Mouse (Mus musculus) liver, adult 2 months (tissue): ENCODE results near the gene Slain2. TPM values are rescaled to one million over a fixed set of nuclear protein-coding genes. Genes with fewer than 3 reads are reported as not detected.
A peak's percentile ranks its signal among the peaks of the same experiment; 100 is the strongest.
"Not testable (repeated sequence)": the region's sequence is repeated elsewhere in the genome, so short reads cannot be mapped to it uniquely, and the experiment has no call there.

ENCODE experiments used
- DNase-seq: peaks from one replicate; pipeline ENCODE4 v3.0.0-alpha.2; 2011; ENCODE audit warnings: low read depth, low spot score; ENCODE audit errors: extremely low read depth
- H3K27ac ChIP-seq: fragments of 200-500 bp; replicated peaks from 2 replicates; pipeline ENCODE4 v1.5.1; 2012; ENCODE audit warnings: low read depth, mild to moderate bottlenecking, control low read depth, inconsistent platforms, low read length; ENCODE audit not compliant: insufficient read depth
- H3K27me3 ChIP-seq: fragments of 200-500 bp; 2 replicates; pipeline ENCODE4 v1.6.1; 2012; ENCODE audit warnings: mild to moderate bottlenecking, moderate library complexity, low read length, inconsistent platforms; ENCODE audit not compliant: control insufficient read depth, insufficient read depth
- H3K36me3 ChIP-seq: fragments of 200-500 bp; 2 replicates; pipeline ENCODE4 v1.6.1; 2012; ENCODE audit warnings: low read length, inconsistent platforms; ENCODE audit not compliant: control insufficient read depth, insufficient read depth
- H3K4me1 ChIP-seq: fragments of 200-500 bp; 2 replicates; pipeline ENCODE4 v1.6.1; 2011; ENCODE audit warnings: low read length; ENCODE audit not compliant: control insufficient read depth, insufficient read depth
- H3K4me3 ChIP-seq: fragments of 200-500 bp; 2 replicates; pipeline ENCODE4 v1.5.1; 2011; ENCODE audit warnings: low read depth, mild to moderate bottlenecking, control low read depth, low read length, moderate library complexity; ENCODE audit not compliant: insufficient read depth
- H3K79me2 ChIP-seq: fragments of 200-500 bp; 2 replicates; pipeline ENCODE4 v1.6.1; 2012; ENCODE audit warnings: inconsistent platforms, mild to moderate bottlenecking, low read length, moderate library complexity; ENCODE audit not compliant: control insufficient read depth, insufficient read depth
- H3K9ac ChIP-seq: fragments of 200-500 bp; 2 replicates; pipeline ENCODE4 v1.6.1; 2012; ENCODE audit warnings: low read depth, mild to moderate bottlenecking, control low read depth, inconsistent platforms, low read length
- CTCF ChIP-seq: fragments of 200-500 bp; IDR thresholded peaks from 2 replicates; pipeline ENCODE4 v1.5.1; 2011; ENCODE audit warnings: low read depth, low read length, control low read depth
- POLR2A ChIP-seq: fragments of 200-500 bp; IDR thresholded peaks from 2 replicates; pipeline ENCODE4 v1.6.1; 2011; ENCODE audit warnings: low read length, control low read depth; ENCODE audit not compliant: insufficient read depth; ENCODE audit errors: extremely low read depth
- WGBS: fragments of 180-500 bp; shearing (Covaris S2); methylation state at CpG from one replicate; pipeline ENCODE4 v1.1.7; 2018; 5-methylcytosine and 5-hydroxymethylcytosine counted together
- polyA plus RNA-seq: library from polyadenylated mRNA; depleted of rRNA; stranded (reverse); fragments of >200 nt; gene quantifications from 2 replicates; pipeline ENCODE4 v1.2.3, GENCODE M21; 2012
- total RNA-seq: library from RNA; depleted of rRNA; stranded (reverse); fragments of >200 nt; gene quantifications from 2 replicates; pipeline ENCODE4 v1.2.3, GENCODE M21; 2014

Slain2 gene
- total and polyA plus RNA-seq, 2 experiments = 10.3 to 14.0 TPM

DNA sequence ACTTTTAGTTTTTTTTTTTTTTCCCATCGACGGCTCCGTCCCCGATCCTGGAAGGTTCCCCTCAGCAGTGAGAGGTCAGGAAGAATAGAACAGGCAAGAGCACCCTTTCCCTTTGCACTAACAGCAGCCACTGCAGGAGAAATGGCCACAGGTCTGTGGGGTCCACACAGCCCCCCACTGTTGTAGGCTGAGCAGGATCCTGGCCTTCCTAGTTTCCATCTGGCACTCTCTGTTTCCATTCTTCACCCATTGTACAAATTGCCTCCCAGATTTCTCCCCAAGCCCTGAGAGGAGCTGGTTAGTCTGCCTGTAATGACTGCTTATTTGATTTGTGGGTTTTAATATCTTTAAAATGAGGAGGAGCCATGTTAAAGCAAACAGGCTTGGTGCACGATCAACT is 89.9 kb downstream of the Slain2 start:
- TF ChIP-seq CTCF (no peak), POLR2A (no peak)
- DNase-seq = no peak
- Histone ChIP-seq H3K36me3 (no peaks in the 10 kb centered on the region), H3K79me2 (no peaks in the 10 kb centered on the region), H3K27me3 (peaks cover 12% of the 10 kb centered on the region), H3K27ac (no peak overlapping the region), H3K4me3 (no peak overlapping the region), H3K9ac (no peak overlapping the region), H3K4me1 (0 out of 2 replicates have a peak, but pooled peaks cover 4% of the 10 kb centered on the region)
- 86% methylated on average over 5 of the region's 5 CpGs for WGBS

GRCm38 (mm10) chr5:73006784-73007581 is 92.9 kb downstream of the Slain2 start, which contains the start of gene Slc10a4:
Gene Slc10a4 (plus strand): TSS chr5:73006883.
- H3K36me3 ChIP-seq = no peaks in the 10 kb centered on the region
- no peak for TF ChIP-seq POLR2A
- TF ChIP-seq CTCF = no peak
- 0 out of 2 replicates have a peak, but pooled peaks cover 4% of the 10 kb centered on the region for H3K4me1 ChIP-seq
- 10% methylated on average over 65 of the region's 65 CpGs for WGBS
- no peak within 1 kb of the TSS; the same call in 1 of the 2 replicates for H3K9ac ChIP-seq
- H3K79me2 ChIP-seq = no peaks in the 10 kb centered on the region
- no peak within 1 kb of the TSS for H3K27ac ChIP-seq
- DNase-seq = no peak
- H3K4me3 ChIP-seq = peak within 1 kb of the TSS; percentile 25; the same call in 1 of the 2 replicates
- peaks cover 12% of the 10 kb centered on the region for H3K27me3 ChIP-seq

DNA sequence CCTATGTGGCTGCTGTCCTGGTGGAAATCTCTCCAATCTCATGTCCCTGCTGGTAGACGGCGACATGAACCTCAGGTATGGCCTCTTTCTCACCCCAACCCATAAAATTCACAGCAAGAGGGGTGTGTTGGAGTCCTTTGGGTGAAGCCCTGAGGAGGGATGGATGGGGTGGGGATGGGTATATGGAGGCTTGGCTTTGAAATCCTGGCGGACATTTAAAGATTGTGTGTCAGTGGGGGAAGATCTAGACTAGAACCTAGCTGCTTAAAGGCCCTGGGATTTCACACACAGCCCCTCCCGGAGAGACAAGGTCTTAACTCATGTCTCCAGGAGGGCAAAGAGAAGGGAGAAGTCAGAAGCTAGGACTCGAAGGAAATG is 93.5 kb downstream of the Slain2 start:
- H3K79me2 ChIP-seq = no peaks in the 10 kb centered on the region
- no peak overlapping the region for H3K4me3 ChIP-seq
- WGBS = 41% methylated on average over 5 of the region's 5 CpGs

DNA sequence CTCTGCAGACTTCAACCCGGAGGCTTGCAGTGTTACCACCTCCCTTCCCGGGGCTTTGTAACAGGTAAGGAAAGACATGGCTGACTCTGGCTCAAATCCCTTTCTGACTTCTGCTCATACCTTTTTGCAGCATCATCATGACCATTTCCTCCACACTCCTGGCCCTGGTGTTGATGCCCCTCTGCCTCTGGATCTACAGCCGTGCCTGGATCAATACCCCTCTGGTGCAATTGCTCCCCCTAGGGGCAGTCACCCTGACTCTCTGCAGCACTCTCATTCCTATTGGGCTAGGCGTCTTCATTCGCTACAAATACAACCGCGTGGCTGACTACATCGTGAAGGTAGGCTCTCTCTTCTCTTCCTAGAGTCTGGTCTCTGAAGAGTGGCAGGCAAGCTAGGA is 94.1 kb downstream of the Slain2 start:
- TF ChIP-seq CTCF = peak; percentile 72
- 25% methylated on average over 8 of the region's 8 CpGs for WGBS
- not testable (repeated sequence) for H3K9ac ChIP-seq, H3K27ac ChIP-seq, H3K79me2 ChIP-seq, H3K36me3 ChIP-seq, H3K4me3 ChIP-seq, H3K4me1 ChIP-seq
- peaks cover 14% of the 10 kb centered on the region for H3K27me3 ChIP-seq
- DNase-seq = peak; percentile 32

More for the DNA sequence above, 93.5 kb downstream of the Slain2 start:
- TF ChIP-seq CTCF (no peak), POLR2A (no peak)
- Histone ChIP-seq H3K27me3 (peaks cover 12% of the 10 kb centered on the region), H3K27ac (no peak overlapping the region), H3K9ac (no peak overlapping the region), H3K36me3 (no peaks in the 10 kb centered on the region), H3K4me1 (0 out of 2 replicates have a peak, but pooled peaks cover 4% of the 10 kb centered on the region)
- no peak for DNase-seq

- H3K4me3 ChIP-seq, H3K9ac ChIP-seq, DNase-seq, H3K4me1 ChIP-seq, H3K36me3 ChIP-seq, H3K27ac ChIP-seq, H3K79me2 ChIP-seq: not testable (repeated sequence)
- 86% methylated on average over 15 of the region's 16 CpGs for WGBS
- peaks cover 20% of the 10 kb centered on the region for H3K27me3 ChIP-seq
Measured at GRCm38 (mm10) chr5:73011806-73012205, 97.7 kb downstream of the Slain2 start.

- WGBS = 35% methylated on average over 26 of the region's 27 CpGs
- H3K27me3 ChIP-seq = peaks cover 11% of the 10 kb centered on the region
- not testable (repeated sequence) for DNase-seq, H3K27ac ChIP-seq, H3K9ac ChIP-seq, H3K4me3 ChIP-seq, H3K79me2 ChIP-seq, H3K36me3 ChIP-seq, H3K4me1 ChIP-seq
Measured at GRCm38 (mm10) chr5:73012884-73013610, 98.9 kb downstream of the Slain2 start.

DNA sequence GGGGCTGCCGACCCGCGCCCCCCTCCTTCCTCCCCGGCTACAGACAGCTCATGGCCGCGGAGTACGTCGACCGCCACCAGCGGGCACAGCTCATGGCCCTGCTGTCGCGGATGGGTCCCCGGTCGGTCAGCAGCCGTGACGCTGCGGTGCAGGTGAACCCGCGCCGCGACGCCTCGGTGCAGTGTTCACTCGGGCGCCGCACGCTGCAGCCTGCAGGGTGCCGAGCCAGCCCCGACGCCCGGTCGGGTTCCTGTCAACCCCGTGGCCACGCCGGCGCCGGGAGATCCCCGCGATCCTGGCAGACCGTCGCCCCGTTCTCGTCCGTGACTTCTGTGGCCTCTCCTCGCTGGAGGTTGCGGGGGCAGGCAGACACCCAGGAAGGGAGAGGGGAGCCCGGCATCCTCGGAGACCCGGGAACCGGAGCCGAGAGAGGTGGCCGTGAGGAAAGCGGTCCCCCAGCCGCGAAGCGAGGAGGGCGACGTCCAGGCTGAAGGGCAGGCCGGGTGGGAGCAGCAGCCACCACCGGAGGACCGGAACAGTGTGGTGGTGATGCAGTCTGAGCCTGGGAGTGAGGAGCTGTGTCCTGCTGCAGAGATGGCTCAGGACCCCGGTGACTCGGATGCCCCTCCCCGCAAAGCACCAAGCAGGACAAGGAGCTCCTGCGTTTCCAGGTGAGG is 99.6 kb downstream of the Slain2 start:
- not testable (repeated sequence) for H3K4me1 ChIP-seq, H3K4me3 ChIP-seq, H3K36me3 ChIP-seq, H3K9ac ChIP-seq, H3K27ac ChIP-seq, DNase-seq, H3K79me2 ChIP-seq
- peaks cover 11% of the 10 kb centered on the region for H3K27me3 ChIP-seq
- 3% methylated on average over 62 of the region's 65 CpGs for WGBS
